Mouse (Mus musculus) forebrain, embryonic 16.5 days (tissue): ENCODE data around the gene Nfe2l3. TPM values are rescaled to one million over a fixed set of nuclear protein-coding genes. Genes with fewer than 3 reads are reported as not detected.
A peak's percentile ranks its signal among the peaks of the same experiment; 100 is the strongest.
"Not testable (repeated sequence)": the region's sequence is repeated elsewhere in the genome, so short reads cannot be mapped to it uniquely, and the experiment has no call there.

ENCODE experiments used
- ATAC-seq: fragments of 200-750 bp; cut with Nextera tagmentation; 2 replicates; pipeline ENCODE4 v1.8.0; 2017; ENCODE audit warnings: mild to moderate bottlenecking, moderate library complexity
- H3K27ac ChIP-seq: fragments of 300-500 bp; sonication (generic); 2 replicates; pipeline ENCODE4 v1.5.1; 2014; ENCODE audit warnings: low read length, control low read depth
- H3K27me3 ChIP-seq: fragments of 300-500 bp; sonication (generic); replicated peaks from 2 replicates; pipeline ENCODE4 v1.6.1; 2014; ENCODE audit warnings: low read length; ENCODE audit not compliant: control insufficient read depth, insufficient read depth
- H3K36me3 ChIP-seq: fragments of 300-500 bp; sonication (generic); 2 replicates; pipeline ENCODE4 v1.6.1; 2014; ENCODE audit not compliant: control insufficient read depth, insufficient read depth
- H3K4me1 ChIP-seq: fragments of 300-500 bp; sonication (generic); replicated peaks from 2 replicates; pipeline ENCODE4 v1.6.1; 2014; ENCODE audit warnings: low read length; ENCODE audit not compliant: control insufficient read depth, insufficient read depth
- H3K4me2 ChIP-seq: fragments of 300-500 bp; sonication (generic); 2 replicates; pipeline ENCODE4 v1.6.1; 2014; ENCODE audit warnings: mild to moderate bottlenecking, low read length, control low read depth
- H3K4me3 ChIP-seq: fragments of 300-500 bp; sonication (generic); replicated peaks from 2 replicates; pipeline ENCODE4 v1.5.1; 2014; ENCODE audit warnings: mild to moderate bottlenecking, low read length, control low read depth
- H3K9ac ChIP-seq: fragments of 300-500 bp; sonication (generic); replicated peaks from 2 replicates; pipeline ENCODE4 v1.6.1; 2014; ENCODE audit warnings: low read depth, low read length, control low read depth
- H3K9me3 ChIP-seq: fragments of 300-500 bp; sonication (generic); 2 replicates; pipeline ENCODE4 v1.6.1; 2016; ENCODE audit warnings: low read length; ENCODE audit not compliant: control insufficient read depth
- WGBS: fragments of 180-500 bp; shearing (Covaris S2); extraction: QIAGEN DNeasy Blood & Tissue Kit; methylation state at CpG from one replicate; pipeline ENCODE4 v1.1.7; 2014; 5-methylcytosine and 5-hydroxymethylcytosine counted together
- polyA plus RNA-seq: library from polyadenylated mRNA; unstranded; fragments of >200 nt; fragmentation: Nextera tagmentation; extraction: Ambion mirVana; gene quantifications from 2 replicates; pipeline ENCODE4 v1.2.1, GENCODE M21; 2015

Gene Nfe2l3
- polyA plus RNA-seq, 1 experiment from 2014 or later: 14.2 TPM

DNA sequence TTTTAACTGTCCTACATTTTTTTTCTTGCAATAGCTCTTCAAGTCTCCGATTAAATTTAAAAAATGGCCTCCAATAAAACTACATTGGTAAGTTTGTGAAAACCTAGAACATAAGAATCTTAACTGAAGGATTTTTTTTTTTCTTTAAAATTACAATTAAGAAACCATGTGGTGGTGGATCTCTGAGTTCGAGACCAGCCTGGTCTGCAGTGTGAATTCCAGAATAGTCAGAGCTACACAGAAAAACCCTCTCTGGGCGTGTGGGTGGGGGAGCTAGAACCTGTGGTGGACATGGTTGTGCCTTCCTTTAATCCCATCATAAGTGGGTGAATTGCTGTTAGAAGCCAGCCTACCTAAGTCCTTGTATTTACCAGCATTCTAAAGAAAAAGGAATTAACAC is 39.3 kb downstream of the Nfe2l3 start:
- ATAC-seq: no peak
- H3K4me3 ChIP-seq: peak overlapping the region; percentile 47
- no peaks in the 10 kb centered on the region for H3K9me3 ChIP-seq
- WGBS: 8% methylated on average over 3 of the region's 3 CpGs
- no peaks in the 10 kb centered on the region for H3K27me3 ChIP-seq
- peak overlapping the region; percentile 58 for H3K9ac ChIP-seq
- peak overlapping the region; percentile 53; the same call in 1 of the 2 replicates for H3K27ac ChIP-seq
- peaks cover 28% of the 10 kb centered on the region for H3K4me1 ChIP-seq
- H3K36me3 ChIP-seq: peaks cover 11% of the 10 kb centered on the region
- H3K4me2 ChIP-seq: peak overlapping the region; percentile 86

DNA sequence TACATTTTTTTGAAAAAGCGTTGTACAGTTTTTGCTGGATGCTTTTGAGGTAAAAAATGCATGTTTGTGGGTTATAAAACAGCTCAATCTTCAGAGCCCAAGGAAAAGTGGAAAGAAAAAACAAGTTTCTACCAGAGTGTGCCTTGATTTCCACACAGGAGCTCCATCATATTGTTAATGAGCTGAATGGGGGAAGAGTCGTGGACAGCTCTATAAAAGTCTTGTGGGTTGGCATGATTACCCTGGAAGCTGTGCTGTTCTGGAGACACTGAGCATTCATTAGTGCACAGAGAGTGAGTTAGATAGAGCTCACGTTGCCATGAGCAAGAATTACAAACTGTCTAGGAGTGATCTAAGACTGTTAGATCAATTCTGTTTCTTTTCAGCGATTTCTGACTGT is 39.7 kb downstream of the Nfe2l3 start:
- Histone ChIP-seq H3K27ac (no peak overlapping the region), H3K9ac (peak overlapping the region; percentile 58), H3K27me3 (no peaks in the 10 kb centered on the region), H3K4me3 (peak overlapping the region; percentile 47), H3K4me2 (peak overlapping the region; percentile 86), H3K36me3 (peaks cover 13% of the 10 kb centered on the region), H3K4me1 (peaks cover 25% of the 10 kb centered on the region), H3K9me3 (no peaks in the 10 kb centered on the region)
- 29% methylated on average over 4 of the region's 4 CpGs for WGBS
- no peak for ATAC-seq

DNA sequence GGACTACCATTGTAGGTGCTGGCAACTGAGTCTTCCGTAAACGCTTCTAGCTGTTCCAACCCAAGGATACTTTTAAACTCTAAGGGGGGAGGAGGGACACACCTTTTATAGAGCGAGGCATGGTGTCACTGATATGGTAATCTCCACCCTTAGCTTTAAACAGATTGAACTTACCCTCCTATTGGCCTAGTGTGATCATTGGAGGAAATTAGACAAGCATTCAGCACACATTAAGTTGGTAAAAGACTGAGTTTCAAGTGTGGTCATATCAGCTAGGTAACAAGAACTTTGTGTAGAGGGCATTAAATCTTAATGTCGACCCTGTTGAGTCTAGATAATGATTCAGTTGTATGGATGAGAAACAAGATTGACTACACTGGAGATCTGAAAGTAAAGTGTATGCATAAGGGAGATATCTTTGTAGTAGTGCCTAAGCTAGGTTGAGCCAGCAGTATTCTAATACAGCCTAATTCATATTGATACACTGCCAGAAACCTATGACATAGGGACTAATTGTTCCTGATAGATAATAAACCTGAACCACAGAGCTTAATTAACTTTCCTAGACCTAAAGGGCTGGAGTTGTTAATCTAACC is 46.8 kb downstream of the Nfe2l3 start:
- Histone ChIP-seq H3K9me3 (no peaks in the 10 kb centered on the region), H3K4me3 (no peak overlapping the region), H3K36me3 (peaks cover 52% of the 10 kb centered on the region), H3K27ac (no peak overlapping the region), H3K27me3 (no peaks in the 10 kb centered on the region), H3K9ac (no peak overlapping the region), H3K4me2 (no peak overlapping the region), H3K4me1 (peaks cover 6% of the 10 kb centered on the region)
- no peak for ATAC-seq
- 96% methylated on average over 4 of the region's 4 CpGs for WGBS

DNA sequence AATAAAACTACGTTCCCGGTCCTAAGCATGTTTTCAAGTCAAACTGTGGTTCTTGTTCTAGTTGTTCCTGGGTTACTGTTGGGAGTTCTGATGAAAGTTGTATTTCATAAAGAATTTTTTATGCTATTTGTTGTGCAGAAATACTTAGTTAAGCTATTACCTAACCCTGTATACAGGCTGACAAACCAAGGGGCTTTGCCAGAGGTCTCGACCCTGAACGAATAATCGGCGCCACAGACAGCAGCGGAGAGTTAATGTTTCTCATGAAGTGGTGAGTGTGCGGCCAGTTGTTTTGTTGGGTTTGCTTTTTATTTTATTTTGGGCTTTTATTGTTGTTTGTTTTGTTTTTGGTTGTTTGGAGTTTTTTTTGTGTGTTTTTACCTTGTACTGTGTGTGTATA is 49.1 kb downstream of the Nfe2l3 start:
- Histone ChIP-seq H3K27ac (no peak overlapping the region), H3K27me3 (no peaks in the 10 kb centered on the region), H3K4me2 (no peak overlapping the region), H3K36me3 (peaks cover 46% of the 10 kb centered on the region), H3K4me1 (0 out of 2 replicates have a peak, but pooled peaks cover 2% of the 10 kb centered on the region), H3K4me3 (no peak overlapping the region), H3K9me3 (no peaks in the 10 kb centered on the region), H3K9ac (no peak overlapping the region)
- 91% methylated on average over 8 of the region's 8 CpGs for WGBS
- no peak for ATAC-seq

DNA sequence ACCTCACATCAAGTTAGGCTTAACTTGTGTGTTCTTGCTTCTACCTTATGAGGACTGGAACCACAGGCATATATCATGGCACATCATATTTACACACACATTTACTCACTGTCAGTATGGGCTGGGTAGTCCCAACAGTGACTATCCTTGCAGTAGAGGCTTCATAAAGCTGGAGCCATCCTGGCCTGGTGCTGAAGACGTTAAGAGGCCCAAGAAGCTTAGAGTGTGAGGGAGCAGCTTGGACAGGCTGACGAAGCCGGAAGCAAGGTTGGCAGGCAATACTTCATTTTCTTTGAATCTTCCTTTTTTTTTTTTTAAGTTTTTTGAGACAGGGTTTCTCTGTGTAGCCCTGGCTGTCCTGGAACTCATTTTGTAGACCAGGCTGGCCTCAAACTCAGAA is 51.4 kb downstream of the Nfe2l3 start:
- H3K4me3 ChIP-seq: no peak overlapping the region
- H3K36me3 ChIP-seq: peaks cover 36% of the 10 kb centered on the region
- no peak overlapping the region for H3K9ac ChIP-seq
- H3K4me2 ChIP-seq: no peak overlapping the region
- H3K27me3 ChIP-seq: no peaks in the 10 kb centered on the region
- 100% methylated on average over 3 of the region's 3 CpGs for WGBS
- no peaks in the 10 kb centered on the region for H3K9me3 ChIP-seq
- H3K4me1 ChIP-seq: 0 out of 2 replicates have a peak, but pooled peaks cover 2% of the 10 kb centered on the region
- ATAC-seq: no peak
- no peak overlapping the region for H3K27ac ChIP-seq

DNA sequence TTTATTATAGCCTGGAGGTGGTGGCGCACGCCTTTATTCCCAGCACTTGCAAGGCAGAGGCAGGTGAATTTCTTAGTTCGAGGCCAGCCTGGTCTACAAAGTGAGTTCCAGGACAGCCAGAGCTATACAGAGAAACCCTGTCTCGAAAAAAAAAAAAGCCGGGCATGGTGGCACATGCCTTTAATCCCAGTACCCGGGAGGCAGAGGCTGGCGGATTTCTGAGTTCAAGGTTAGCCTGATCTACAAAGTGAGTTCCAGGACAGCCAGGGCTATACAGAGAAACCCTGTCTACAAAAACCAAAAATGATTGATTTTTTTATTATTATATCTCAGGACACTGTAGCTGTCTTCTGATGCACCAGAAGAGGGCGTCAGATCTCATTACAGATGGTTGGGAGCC is 52.1 kb downstream of the Nfe2l3 start:
- not testable (repeated sequence) for H3K4me1 ChIP-seq, H3K27ac ChIP-seq, ATAC-seq, H3K4me3 ChIP-seq, H3K9me3 ChIP-seq, H3K9ac ChIP-seq, H3K4me2 ChIP-seq, H3K27me3 ChIP-seq
- WGBS: 89% methylated on average over 8 of the region's 8 CpGs
- peaks cover 29% of the 10 kb centered on the region for H3K36me3 ChIP-seq

DNA sequence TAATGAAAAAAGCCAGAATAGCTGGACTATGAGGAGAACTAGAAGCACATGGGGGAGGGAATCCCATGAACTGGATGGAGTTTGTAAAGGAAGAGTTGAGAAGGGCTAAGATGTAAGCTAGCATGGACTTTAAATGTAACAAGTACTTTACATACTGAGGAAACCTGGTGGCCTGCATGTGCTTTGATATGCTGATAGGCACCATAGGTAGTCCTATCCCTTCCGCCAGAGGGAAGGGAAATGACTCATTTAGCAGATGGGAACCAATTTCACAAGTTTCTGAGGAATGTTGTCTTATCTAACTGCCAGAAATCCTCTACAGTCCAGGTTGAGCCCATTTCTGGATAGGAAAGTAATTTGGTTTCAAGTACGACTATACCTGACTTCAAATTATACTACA is 53.2 kb downstream of the Nfe2l3 start:
- Histone ChIP-seq H3K4me1 (0 out of 2 replicates have a peak, but pooled peaks cover 2% of the 10 kb centered on the region), H3K27me3 (no peaks in the 10 kb centered on the region), H3K4me3 (no peak overlapping the region), H3K27ac (no peak overlapping the region), H3K9ac (no peak overlapping the region), H3K4me2 (no peak overlapping the region), H3K36me3 (peaks cover 19% of the 10 kb centered on the region), H3K9me3 (no peaks in the 10 kb centered on the region)
- ATAC-seq: no peak
- 68% methylated on average over 2 of the region's 2 CpGs for WGBS

DNA sequence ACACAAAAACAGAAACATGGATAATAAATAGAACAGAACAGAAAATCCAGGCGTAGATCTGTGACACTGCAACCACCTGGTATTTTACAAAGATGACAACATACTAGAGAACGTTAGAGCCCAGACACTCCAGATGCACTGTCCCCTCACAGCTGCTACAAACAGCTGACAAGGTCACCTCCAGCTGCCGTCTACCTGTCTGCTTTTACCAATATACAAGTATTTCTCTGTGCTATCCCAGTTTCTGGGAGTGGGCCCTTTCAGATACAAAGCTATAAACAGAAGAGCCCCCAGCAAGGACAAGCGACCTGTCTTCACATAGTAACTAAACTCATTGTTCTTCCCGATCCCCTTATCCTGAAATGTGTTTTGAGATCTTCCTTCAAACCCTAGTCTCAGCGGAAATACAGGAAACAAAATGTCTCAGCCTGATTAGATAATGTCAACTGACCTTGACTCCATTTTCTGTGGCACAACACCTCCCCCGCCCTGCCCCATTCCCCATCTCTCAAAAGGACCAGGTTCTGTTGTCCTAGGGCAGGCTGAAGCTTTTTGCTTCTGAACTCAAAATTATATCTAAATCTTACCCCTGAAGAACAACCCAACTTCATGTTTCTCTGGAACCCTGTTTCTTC is 53.7 kb downstream of the Nfe2l3 start:
- Histone ChIP-seq H3K27ac (no peak overlapping the region), H3K4me2 (no peak overlapping the region), H3K4me1 (no peaks in the 10 kb centered on the region), H3K9ac (no peak overlapping the region), H3K27me3 (no peaks in the 10 kb centered on the region), H3K4me3 (no peak overlapping the region), H3K36me3 (peaks cover 15% of the 10 kb centered on the region), H3K9me3 (no peaks in the 10 kb centered on the region)
- no peak for ATAC-seq
- 74% methylated on average over 7 of the region's 7 CpGs for WGBS

DNA sequence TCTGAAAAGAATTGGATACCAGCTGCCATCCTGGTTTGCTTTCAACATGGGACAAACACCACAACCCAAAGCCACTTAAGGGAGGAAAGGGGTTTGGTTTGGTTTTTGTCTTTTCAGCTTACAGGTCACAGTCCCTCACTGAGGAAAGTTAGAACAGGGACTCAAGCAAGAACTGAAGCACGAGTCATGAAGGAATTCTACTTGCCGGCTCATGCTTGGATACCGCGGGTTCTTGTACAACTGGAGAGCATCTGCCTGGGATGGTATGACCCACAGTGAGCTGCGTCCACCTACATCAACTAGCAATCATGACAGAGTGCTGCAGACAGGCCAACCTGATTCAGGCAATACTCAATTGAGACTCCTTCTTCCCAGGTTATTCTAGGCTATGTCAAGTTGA is 54.3 kb downstream of the Nfe2l3 start:
- H3K9ac ChIP-seq: no peak overlapping the region
- no peaks in the 10 kb centered on the region for H3K9me3 ChIP-seq
- no peak overlapping the region for H3K4me3 ChIP-seq
- WGBS: 95% methylated on average over 5 of the region's 5 CpGs
- H3K4me2 ChIP-seq: no peak overlapping the region
- H3K4me1 ChIP-seq: no peaks in the 10 kb centered on the region
- H3K36me3 ChIP-seq: peaks cover 10% of the 10 kb centered on the region
- no peaks in the 10 kb centered on the region for H3K27me3 ChIP-seq
- ATAC-seq: no peak
- H3K27ac ChIP-seq: no peak overlapping the region
